Mouse (Mus musculus) hindbrain, embryonic 12.5 days (tissue): Measurements from ENCODE around the gene Gdf9. TPM values are rescaled to one million over a fixed set of nuclear protein-coding genes. Genes with fewer than 3 reads are reported as not detected.
A peak's percentile ranks its signal among the peaks of the same experiment; 100 is the strongest.

Experiments
- ATAC-seq: fragments of 200-750 bp; cut with Nextera tagmentation; 2 replicates; pipeline ENCODE4 v1.8.0; 2017; ENCODE audit warnings: moderate TSS enrichment; ENCODE audit not compliant: low FRiP score
- H3K27ac ChIP-seq: fragments of 300-500 bp; sonication (generic); 2 replicates; pipeline ENCODE4 v1.5.1; 2016; ENCODE audit warnings: mild to moderate bottlenecking
- H3K27me3 ChIP-seq: fragments of 300-500 bp; sonication (generic); 2 replicates; pipeline ENCODE4 v1.6.1; 2016; ENCODE audit warnings: mild to moderate bottlenecking
- H3K36me3 ChIP-seq: fragments of 300-500 bp; sonication (generic); 2 replicates; pipeline ENCODE4 v1.6.1; 2016; ENCODE audit warnings: mild to moderate bottlenecking
- H3K4me1 ChIP-seq: fragments of 300-500 bp; sonication (generic); 2 replicates; pipeline ENCODE4 v1.6.1; 2016
- H3K4me2 ChIP-seq: fragments of 300-500 bp; sonication (generic); replicated peaks from 2 replicates; pipeline ENCODE4 v1.6.1; 2016; ENCODE audit warnings: mild to moderate bottlenecking
- H3K4me3 ChIP-seq: fragments of 300-500 bp; sonication (generic); 2 replicates; pipeline ENCODE4 v1.5.1; 2016; ENCODE audit warnings: mild to moderate bottlenecking
- H3K9ac ChIP-seq: fragments of 300-500 bp; sonication (generic); 2 replicates; pipeline ENCODE4 v1.6.1; 2016; ENCODE audit warnings: mild to moderate bottlenecking, moderate library complexity
- H3K9me3 ChIP-seq: fragments of 300-500 bp; sonication (generic); replicated peaks from 2 replicates; pipeline ENCODE4 v1.6.1; 2016; ENCODE audit warnings: mild to moderate bottlenecking
- WGBS: fragments of 180-500 bp; shearing (Covaris S2); methylation state at CpG from one replicate; pipeline ENCODE4 v1.1.7; 2016; 5-methylcytosine and 5-hydroxymethylcytosine counted together
- polyA plus RNA-seq: library from polyadenylated mRNA; unstranded; fragments of >200 nt; fragmentation: Nextera tagmentation; extraction: Ambion mirVana; gene quantifications from 2 replicates; pipeline ENCODE4 v1.2.1, GENCODE M21; 2016

The Gdf9 gene
- polyA plus RNA-seq, 1 experiment from 2014 or later: 2.6 TPM

DNA sequence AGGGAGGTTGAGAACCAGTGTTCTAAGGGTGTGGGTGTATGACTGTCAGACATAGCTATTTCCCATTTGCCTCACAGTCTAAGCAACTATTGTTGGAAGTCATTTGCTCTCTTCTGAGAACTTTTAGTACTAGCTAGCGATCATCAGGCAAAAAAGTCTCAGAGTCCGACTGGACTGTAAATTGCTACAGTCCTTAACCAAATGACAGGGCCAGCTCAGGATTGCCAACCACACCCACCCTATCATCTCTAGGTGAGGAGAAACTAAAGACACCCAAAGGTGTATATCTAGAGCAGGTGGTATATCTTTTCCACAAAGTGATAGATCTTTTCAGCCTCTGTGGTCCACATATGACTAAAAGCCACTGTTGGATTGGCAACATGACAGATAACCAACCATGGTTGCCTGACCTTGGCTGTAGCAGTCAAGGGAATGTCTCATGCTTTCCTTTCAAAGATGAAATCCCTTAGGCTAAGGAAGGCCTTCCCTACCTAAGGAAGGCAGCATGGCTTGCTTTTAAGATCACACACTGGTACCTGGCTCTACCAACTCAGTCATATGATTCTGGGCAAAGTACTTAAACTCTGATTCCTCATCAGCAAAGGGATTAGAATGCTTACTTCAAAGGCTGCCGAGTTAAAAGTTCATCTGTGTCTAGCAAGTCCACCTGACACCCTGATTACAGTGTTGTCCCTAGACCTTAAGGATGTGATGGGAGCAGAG lies 2.7 kb upstream of the Gdf9 start:
- 93% methylated on average over 3 of the region's 3 CpGs for WGBS
- Histone ChIP-seq H3K27me3 (no peaks in the 10 kb centered on the region), H3K36me3 (peaks cover 15% of the 10 kb centered on the region), H3K9ac (no peak overlapping the region), H3K4me3 (no peak overlapping the region), H3K4me2 (no peak overlapping the region), H3K27ac (no peak overlapping the region), H3K4me1 (peaks cover 8% of the 10 kb centered on the region), H3K9me3 (no peaks in the 10 kb centered on the region)
- no peak for ATAC-seq

DNA sequence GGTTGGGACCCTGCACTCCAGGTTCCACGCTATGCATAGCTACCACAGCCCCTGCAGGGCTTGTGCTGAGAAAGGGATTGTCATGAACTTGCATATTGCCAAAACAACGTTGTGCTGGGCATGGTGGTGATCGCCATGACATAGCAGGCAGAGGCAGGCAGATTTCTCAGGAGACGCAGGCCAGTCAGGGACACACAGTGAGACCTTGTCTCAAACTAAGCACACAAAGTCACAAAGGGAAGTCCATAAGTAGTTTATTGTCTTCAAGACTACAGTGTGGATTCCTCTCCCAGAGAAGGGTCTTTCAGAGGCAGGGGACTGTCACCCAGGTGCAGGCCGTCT lies 2.1 kb upstream of the Gdf9 start:
- Histone ChIP-seq H3K36me3 (peaks cover 15% of the 10 kb centered on the region), H3K9me3 (no peaks in the 10 kb centered on the region), H3K9ac (no peak overlapping the region), H3K4me1 (peaks cover 8% of the 10 kb centered on the region), H3K4me3 (no peak overlapping the region), H3K27me3 (no peaks in the 10 kb centered on the region), H3K27ac (no peak overlapping the region), H3K4me2 (no peak overlapping the region)
- 98% methylated on average over 5 of the region's 5 CpGs for WGBS
- no peak for ATAC-seq

DNA sequence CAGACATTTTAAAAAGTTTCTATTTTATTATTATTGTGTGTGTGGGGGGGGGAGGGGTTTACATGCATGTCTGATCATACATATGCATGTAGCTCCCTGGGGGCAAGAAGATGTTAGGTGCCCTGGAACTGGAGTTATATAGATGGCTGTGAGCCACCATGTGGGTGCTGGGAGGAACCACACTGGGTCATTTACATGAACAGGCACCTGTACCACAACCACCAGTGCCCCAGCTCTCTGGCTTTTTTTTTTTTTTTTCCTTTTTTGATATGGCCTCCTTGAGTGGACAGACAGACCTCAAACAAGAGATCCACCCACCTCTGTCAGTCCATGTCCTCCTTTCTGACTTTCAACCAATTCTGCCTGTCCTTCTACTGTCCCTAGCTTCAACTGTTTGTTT lies 1.6 kb upstream of the Gdf9 start:
- H3K27me3 ChIP-seq: no peaks in the 10 kb centered on the region
- no peak for ATAC-seq
- H3K36me3 ChIP-seq: peaks cover 15% of the 10 kb centered on the region
- H3K27ac ChIP-seq: no peak overlapping the region
- no peaks in the 10 kb centered on the region for H3K9me3 ChIP-seq
- no peak overlapping the region for H3K9ac ChIP-seq
- H3K4me1 ChIP-seq: peaks cover 8% of the 10 kb centered on the region
- no peak overlapping the region for H3K4me3 ChIP-seq
- H3K4me2 ChIP-seq: peak overlapping the region; percentile 86; the same call in 1 of the 2 replicates

DNA sequence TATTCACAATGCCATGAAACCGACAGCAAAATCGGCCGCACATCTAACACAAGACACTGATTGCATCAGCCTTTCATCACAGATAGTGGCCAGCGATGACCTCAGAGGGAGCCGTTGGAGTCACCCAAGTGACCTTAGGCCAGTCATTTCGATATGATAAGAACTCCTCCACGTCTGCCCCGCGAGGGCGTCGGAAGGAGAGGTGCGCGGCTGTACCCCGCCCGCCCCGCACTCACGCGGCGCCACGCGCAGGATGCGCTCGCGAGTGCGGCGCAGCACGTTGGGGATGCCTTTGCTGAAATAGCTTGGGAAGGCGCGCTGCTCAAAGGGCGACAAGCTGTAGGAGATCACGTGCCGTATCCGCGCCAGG lies 538 bp upstream of the Gdf9 start:
- H3K4me2 ChIP-seq: peak overlapping the region; percentile 86
- WGBS: under 1% methylated on average over 34 of the region's 34 CpGs
- H3K9me3 ChIP-seq: no peaks in the 10 kb centered on the region
- H3K9ac ChIP-seq: peak overlapping the region; percentile 87
- peaks cover 15% of the 10 kb centered on the region for H3K36me3 ChIP-seq
- no peaks in the 10 kb centered on the region for H3K27me3 ChIP-seq
- H3K4me1 ChIP-seq: peaks cover 8% of the 10 kb centered on the region
- peak overlapping the region; percentile 49 for H3K27ac ChIP-seq
- ATAC-seq: peak; percentile 69
- peak overlapping the region; percentile 70 for H3K4me3 ChIP-seq

DNA sequence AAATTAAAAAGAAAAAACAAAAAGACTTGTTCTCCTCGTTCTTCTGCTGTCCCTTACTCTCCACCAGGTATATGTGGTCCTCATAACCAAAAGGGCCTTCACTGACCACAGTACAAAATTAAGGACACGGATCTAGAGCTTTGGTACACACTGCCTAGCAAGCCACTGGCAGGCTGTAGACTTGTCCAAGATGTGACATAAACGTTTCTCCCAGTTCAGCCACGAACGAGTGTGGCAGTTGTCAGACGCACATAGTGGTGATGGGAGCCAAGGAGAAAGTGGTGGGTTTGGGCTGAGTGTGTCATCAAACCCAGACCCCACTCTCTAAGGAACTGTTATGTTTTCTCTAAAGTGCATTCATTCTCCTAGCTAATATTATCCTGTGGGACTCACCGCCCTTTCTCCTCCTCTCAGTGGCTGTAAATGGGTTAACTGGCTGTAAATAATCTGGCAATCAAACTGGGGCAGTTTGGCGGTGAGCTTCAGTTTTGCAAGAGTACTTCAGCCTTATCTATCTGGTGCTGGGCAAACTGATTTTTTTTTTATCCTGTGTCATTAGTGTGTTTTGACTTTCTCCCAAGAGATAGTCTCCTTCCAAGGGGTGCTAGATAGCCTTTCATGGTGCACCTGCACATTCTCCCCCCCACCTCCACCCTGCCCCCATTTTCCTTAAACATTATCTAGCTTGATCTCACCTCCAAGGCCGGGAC lies 679 bp downstream of the Gdf9 start:
- no peaks in the 10 kb centered on the region for H3K9me3 ChIP-seq
- WGBS: 20% methylated on average over 9 of the region's 9 CpGs
- H3K27me3 ChIP-seq: no peaks in the 10 kb centered on the region
- peak overlapping the region; percentile 70 for H3K4me3 ChIP-seq
- H3K4me1 ChIP-seq: peaks cover 8% of the 10 kb centered on the region
- peaks cover 15% of the 10 kb centered on the region for H3K36me3 ChIP-seq
- peak overlapping the region; percentile 56 for H3K27ac ChIP-seq
- ATAC-seq: peak; percentile 55
- H3K9ac ChIP-seq: peak overlapping the region; percentile 20
- peak overlapping the region; percentile 86 for H3K4me2 ChIP-seq

DNA sequence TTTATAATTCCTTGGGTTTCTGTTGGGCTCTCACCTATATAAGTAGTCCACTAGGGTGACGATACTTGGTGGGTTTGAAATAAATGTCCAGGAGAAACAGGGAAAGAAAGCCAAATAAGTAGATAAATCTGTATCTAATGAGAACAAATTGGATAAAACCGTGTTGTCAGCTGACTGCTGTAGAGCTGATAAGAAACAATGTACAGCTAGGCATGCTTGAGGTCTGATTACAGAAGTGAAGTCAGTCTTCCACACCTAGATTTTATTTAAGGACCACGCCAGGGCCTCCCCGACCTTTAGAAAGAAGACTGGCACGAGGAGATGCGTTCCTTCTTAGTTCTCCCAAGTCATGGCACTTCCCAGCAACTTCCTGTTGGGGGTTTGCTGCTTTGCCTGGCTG lies 2.2 kb downstream of the Gdf9 start:
- H3K27me3 ChIP-seq: no peaks in the 10 kb centered on the region
- no peak for ATAC-seq
- H3K4me1 ChIP-seq: peaks cover 8% of the 10 kb centered on the region
- no peaks in the 10 kb centered on the region for H3K9me3 ChIP-seq
- no peak overlapping the region for H3K4me3 ChIP-seq
- no peak overlapping the region for H3K27ac ChIP-seq
- WGBS: 64% methylated on average over 6 of the region's 6 CpGs
- no peak overlapping the region for H3K4me2 ChIP-seq
- no peak overlapping the region for H3K9ac ChIP-seq
- H3K36me3 ChIP-seq: peaks cover 10% of the 10 kb centered on the region

DNA sequence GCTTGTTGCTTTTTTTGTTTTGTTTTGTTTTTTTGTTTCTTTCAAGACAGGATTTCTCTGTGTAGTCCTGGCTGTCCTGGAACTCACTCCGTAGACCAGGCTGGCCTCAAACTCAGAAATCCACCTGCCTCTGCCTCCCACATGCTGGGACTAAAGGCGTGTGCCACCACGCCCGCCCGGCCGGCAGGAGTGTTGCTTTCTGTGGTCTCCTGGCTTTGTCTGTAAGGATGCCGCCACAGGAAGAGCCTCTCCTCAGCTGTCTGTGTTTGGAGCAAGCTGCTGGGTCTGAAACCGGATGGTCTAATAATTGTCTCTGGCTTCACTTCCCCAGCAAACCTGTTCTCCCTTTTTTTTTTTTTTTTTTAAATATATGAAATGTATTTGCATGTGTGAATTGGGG lies 4.7 kb downstream of the Gdf9 start:
- Histone ChIP-seq H3K27me3 (no peaks in the 10 kb centered on the region), H3K36me3 (no peaks in the 10 kb centered on the region), H3K9ac (no peak overlapping the region), H3K9me3 (no peaks in the 10 kb centered on the region), H3K27ac (no peak overlapping the region), H3K4me1 (no peaks in the 10 kb centered on the region), H3K4me2 (no peak overlapping the region), H3K4me3 (no peak overlapping the region)
- no peak for ATAC-seq
- 81% methylated on average over 8 of the region's 8 CpGs for WGBS

DNA sequence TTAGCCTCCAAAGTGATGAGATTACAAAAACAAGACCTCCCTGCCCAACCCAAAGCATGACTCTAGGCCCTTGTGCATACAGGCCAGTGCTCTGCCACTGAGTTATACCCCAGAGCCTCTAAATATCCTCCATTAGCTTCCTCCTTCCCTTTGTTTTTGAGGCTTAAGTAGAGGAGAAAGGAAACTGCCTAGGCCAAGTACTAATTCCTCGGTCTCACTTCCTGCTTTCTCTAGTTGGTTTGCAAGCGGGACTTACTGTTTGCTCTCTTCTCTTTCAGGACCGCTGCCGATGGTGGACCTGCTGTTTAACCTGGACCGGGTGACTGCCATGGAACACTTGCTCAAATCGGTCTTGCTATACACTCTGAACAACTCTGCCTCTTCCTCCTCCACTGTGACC lies 5.5 kb downstream of the Gdf9 start:
- Histone ChIP-seq H3K27ac (no peak overlapping the region), H3K36me3 (no peaks in the 10 kb centered on the region), H3K9me3 (no peaks in the 10 kb centered on the region), H3K4me1 (no peaks in the 10 kb centered on the region), H3K9ac (no peak overlapping the region), H3K27me3 (no peaks in the 10 kb centered on the region), H3K4me3 (no peak overlapping the region), H3K4me2 (no peak overlapping the region)
- 87% methylated on average over 6 of the region's 6 CpGs for whole genome bisulfite sequencing
- ATAC-seq: no peak

DNA sequence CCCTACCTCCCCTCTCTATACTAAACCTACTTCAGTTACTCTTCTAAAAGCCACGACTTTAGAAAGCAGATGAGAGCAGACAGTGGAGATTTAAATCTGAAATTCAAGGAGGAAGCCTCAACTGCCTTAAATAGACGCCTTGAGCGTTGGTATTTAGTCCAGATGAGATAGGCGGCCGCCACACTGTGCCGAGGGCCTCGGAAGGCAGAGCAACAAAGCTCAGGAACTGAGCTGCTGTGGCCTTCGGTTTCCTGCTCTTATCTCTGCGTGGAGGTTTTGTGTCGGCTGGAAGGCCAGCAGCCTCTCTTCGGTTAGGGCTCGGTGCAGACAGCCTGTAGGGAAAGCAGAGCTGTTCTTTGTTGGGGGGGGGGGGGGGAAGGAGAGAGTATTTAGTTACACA lies 11.1 kb downstream of the Gdf9 start:
- WGBS: 48% methylated on average over 12 of the region's 12 CpGs
- H3K27ac ChIP-seq: no peak overlapping the region
- no peak overlapping the region for H3K4me2 ChIP-seq
- H3K9ac ChIP-seq: no peak overlapping the region
- H3K4me1 ChIP-seq: no peaks in the 10 kb centered on the region
- no peak overlapping the region for H3K4me3 ChIP-seq
- H3K27me3 ChIP-seq: no peaks in the 10 kb centered on the region
- no peaks in the 10 kb centered on the region for H3K9me3 ChIP-seq
- no peaks in the 10 kb centered on the region for H3K36me3 ChIP-seq
- ATAC-seq: no peak

DNA sequence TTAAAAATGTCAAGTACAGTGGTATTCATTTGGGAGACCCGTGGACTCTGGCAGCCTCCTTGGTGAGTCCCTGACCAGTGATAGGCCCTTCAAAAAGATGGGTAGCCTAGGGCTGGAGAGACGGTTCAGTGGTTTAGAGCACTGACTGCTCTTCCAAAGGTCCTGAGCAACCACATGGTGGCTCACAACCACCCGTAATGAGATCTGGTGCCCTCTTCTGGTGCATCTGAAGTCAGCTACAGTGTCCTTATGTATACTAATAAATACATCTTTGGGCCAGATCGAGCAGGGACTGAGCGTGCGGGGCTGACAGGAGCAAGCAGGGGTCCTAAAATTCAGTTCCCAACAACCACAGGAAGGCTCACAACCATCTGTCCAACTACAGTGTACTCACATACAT lies 13.0 kb downstream of the Gdf9 start:
- Histone ChIP-seq H3K4me1 (no peaks in the 10 kb centered on the region), H3K9me3 (no peaks in the 10 kb centered on the region), H3K27me3 (no peaks in the 10 kb centered on the region), H3K9ac (no peak overlapping the region), H3K27ac (no peak overlapping the region), H3K4me2 (no peak overlapping the region), H3K36me3 (no peaks in the 10 kb centered on the region), H3K4me3 (no peak overlapping the region)
- WGBS: 38% methylated on average over 6 of the region's 6 CpGs
- no peak for ATAC-seq

DNA sequence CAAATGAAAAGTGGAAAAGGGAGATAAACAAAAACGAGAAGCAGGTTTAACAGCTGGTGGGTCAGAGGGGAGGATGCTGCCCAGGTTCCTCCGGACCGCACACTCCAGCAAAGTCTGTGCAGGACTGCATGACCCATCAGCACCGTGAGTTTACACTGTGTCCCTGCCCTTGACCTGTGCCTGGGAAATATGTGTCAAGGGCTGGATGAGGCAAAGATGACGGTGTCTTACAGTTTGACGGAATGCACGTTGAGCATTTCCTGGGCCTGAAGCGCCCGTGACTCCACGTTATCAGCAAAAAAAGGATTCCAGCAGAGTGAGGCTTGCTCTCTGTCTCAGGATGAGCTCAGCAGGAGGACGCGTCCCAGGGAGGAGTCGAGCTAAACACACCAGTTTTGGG lies 14.7 kb downstream of the Gdf9 start:
- Histone ChIP-seq H3K27me3 (no peaks in the 10 kb centered on the region), H3K4me3 (no peak overlapping the region), H3K9ac (no peak overlapping the region), H3K4me2 (no peak overlapping the region), H3K27ac (no peak overlapping the region), H3K9me3 (no peaks in the 10 kb centered on the region), H3K4me1 (no peaks in the 10 kb centered on the region), H3K36me3 (no peaks in the 10 kb centered on the region)
- 58% methylated on average over 13 of the region's 13 CpGs for WGBS
- no peak for ATAC-seq

DNA sequence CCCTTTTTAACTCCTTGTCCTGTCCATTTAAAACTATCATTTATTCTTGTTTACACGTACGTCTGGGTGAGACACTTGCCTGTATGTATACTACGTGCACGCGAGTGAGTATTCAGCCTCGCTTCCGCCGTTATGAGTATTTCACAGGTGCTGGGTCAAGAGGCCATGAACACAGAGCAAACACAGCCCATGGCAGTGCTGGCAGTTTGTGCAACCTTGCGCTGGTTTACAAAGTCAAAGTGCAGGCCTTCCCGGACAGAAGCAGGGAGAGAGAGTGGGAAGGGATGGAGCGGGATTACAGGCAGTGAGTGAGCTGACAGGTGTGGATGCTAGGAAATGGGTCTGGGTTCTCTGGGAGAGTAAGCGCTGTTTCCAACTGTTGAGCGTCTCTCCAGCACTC lies 15.4 kb downstream of the Gdf9 start:
- 92% methylated on average over 13 of the region's 13 CpGs for WGBS
- H3K4me1 ChIP-seq: no peaks in the 10 kb centered on the region
- H3K4me3 ChIP-seq: no peak overlapping the region
- no peak overlapping the region for H3K9ac ChIP-seq
- H3K4me2 ChIP-seq: no peak overlapping the region
- no peaks in the 10 kb centered on the region for H3K27me3 ChIP-seq
- no peak for ATAC-seq
- no peak overlapping the region for H3K27ac ChIP-seq
- no peaks in the 10 kb centered on the region for H3K9me3 ChIP-seq
- no peaks in the 10 kb centered on the region for H3K36me3 ChIP-seq

DNA sequence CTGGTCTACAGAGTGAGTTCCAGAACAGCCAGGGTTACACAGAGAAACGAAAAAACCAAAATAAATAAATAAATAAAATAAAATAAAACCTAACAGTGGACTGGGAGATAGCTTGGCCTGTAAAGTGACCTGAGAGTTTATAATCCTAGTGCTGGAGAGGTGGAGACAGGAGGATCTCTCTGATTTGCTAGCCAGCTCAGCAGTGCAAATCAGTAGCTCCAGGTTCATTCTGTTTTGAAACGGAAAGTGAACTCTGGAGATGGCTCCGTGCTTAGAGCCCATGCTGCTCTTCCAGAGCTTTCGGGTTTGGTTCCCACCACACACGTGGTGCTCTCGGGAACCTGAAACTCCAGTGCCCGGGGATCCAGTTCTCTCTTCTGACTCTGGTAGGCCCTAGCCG lies 17.2 kb downstream of the Gdf9 start:
- H3K4me2 ChIP-seq: no peak overlapping the region
- H3K9me3 ChIP-seq: no peaks in the 10 kb centered on the region
- H3K36me3 ChIP-seq: no peaks in the 10 kb centered on the region
- H3K27ac ChIP-seq: no peak overlapping the region
- H3K4me1 ChIP-seq: no peaks in the 10 kb centered on the region
- no peak overlapping the region for H3K4me3 ChIP-seq
- no peaks in the 10 kb centered on the region for H3K27me3 ChIP-seq
- ATAC-seq: no peak
- WGBS: 87% methylated on average over 8 of the region's 8 CpGs
- no peak overlapping the region for H3K9ac ChIP-seq
